10 mouse cellular contexts compared by ENCODE assay signal in genomic region chr11:113787009-113787408, GRCm38 (mm10). TPM values are rescaled to one million over a fixed set of nuclear protein-coding genes. Genes with fewer than 3 reads are reported as not detected.
DNase-seq lines count a peak whose midpoint lies in the region; ATAC-seq lines count a peak whose summit lies in the region.
"Had no signal": no experiment of that assay in that cellular context is flagged by ENCODE, and none has a peak within 500 bp of the region (broad histone marks: within the 10 kb centered on the region; RNA-seq: fewer than 3 reads in every experiment).

No protein-coding gene starts in this region.

- no peak for DNase-seq in liver, embryonic 11.5 days (ENCODE audit: low spot score)
- DNase-seq in liver = no peak
- DNase-seq in embryonic facial prominence, embryonic 11.5 days (ENCODE audit: low spot score) = no peak
- no peak for DNase-seq in midbrain, embryonic 14.5 days
- DNase-seq in right cerebral cortex, postnatal 14 days = no peak
- no peak for DNase-seq in yolk sac, embryonic 10.5 days (ENCODE audit: low spot score)
- no peak for DNase-seq in thymus, adult 18-20 months
- DNase-seq: embryo, embryonic 11 days; heart, adult 11 months had no signal

- no peaks in the 10 kb centered on the region for H3K27me3 ChIP-seq in liver, embryonic 11.5 days (replicated peaks; ENCODE audit: control insufficient read depth, insufficient read depth, low read length)
- H3K27me3 ChIP-seq in embryonic facial prominence, embryonic 11.5 days (ENCODE audit: control insufficient read depth, insufficient read depth, low read length) = no peaks in the 10 kb centered on the region
- H3K27me3 ChIP-seq in hindbrain, embryonic 13.5 days = no peaks in the 10 kb centered on the region
- H3K27me3 ChIP-seq in midbrain, embryonic 14.5 days (ENCODE audit: control insufficient read depth, insufficient read depth, low read length) = no peaks in the 10 kb centered on the region

- H3K9me3 ChIP-seq in liver, embryonic 11.5 days (ENCODE audit: control insufficient read depth, low read length) = no peaks in the 10 kb centered on the region
- H3K9me3 ChIP-seq in embryonic facial prominence, embryonic 11.5 days (replicated peaks; ENCODE audit: control insufficient read depth, low read length) = no peaks in the 10 kb centered on the region
- no peaks in the 10 kb centered on the region for H3K9me3 ChIP-seq in hindbrain, embryonic 13.5 days
- H3K9me3 ChIP-seq in midbrain, embryonic 14.5 days (ENCODE audit: control insufficient read depth, low read length) = no peaks in the 10 kb centered on the region

- ATAC-seq in liver, embryonic 11.5 days (replicated peaks; ENCODE audit: low FRiP score) = no peak
- ATAC-seq in embryonic facial prominence, embryonic 11.5 days (replicated peaks; ENCODE audit: insufficient number of reproducible peaks, low FRiP score, low TSS enrichment, low read depth) = no peak
- no peak for ATAC-seq in hindbrain, embryonic 13.5 days (ENCODE audit: low FRiP score)
- ATAC-seq in midbrain, embryonic 14.5 days (ENCODE audit: low FRiP score, low TSS enrichment) = no peak

- peak overlapping the region; percentile 28 for H3K4me2 ChIP-seq in liver, embryonic 11.5 days
- H3K4me2 ChIP-seq in embryonic facial prominence, embryonic 11.5 days (ENCODE audit: low read depth, low read length) = no peak overlapping the region
- H3K4me2 ChIP-seq in hindbrain, embryonic 13.5 days = peak overlapping the region; percentile 54
- peak overlapping the region; percentile 58 for H3K4me2 ChIP-seq in midbrain, embryonic 14.5 days (ENCODE audit: low read length)

- no peak overlapping the region for H3K4me3 ChIP-seq in liver, embryonic 11.5 days (ENCODE audit: low read depth, low read length)
- no peak overlapping the region for H3K4me3 ChIP-seq in embryonic facial prominence, embryonic 11.5 days (ENCODE audit: low read depth, low read length)
- H3K4me3 ChIP-seq in hindbrain, embryonic 13.5 days = no peak overlapping the region
- H3K4me3 ChIP-seq in midbrain, embryonic 14.5 days (replicated peaks; ENCODE audit: low read depth, low read length) = no peak overlapping the region

- no peak overlapping the region for H3K27ac ChIP-seq in liver, embryonic 11.5 days (ENCODE audit: low read depth, low read length)
- peak overlapping the region; percentile 98; the same call in 1 of the 2 replicates for H3K27ac ChIP-seq in embryonic facial prominence, embryonic 11.5 days (replicated peaks; ENCODE audit: low read depth, low read length)
- peak overlapping the region; percentile 96 for H3K27ac ChIP-seq in hindbrain, embryonic 13.5 days
- peak overlapping the region; percentile 96 for H3K27ac ChIP-seq in midbrain, embryonic 14.5 days (replicated peaks; ENCODE audit: low read depth, low read length)

- WGBS in liver, embryonic 11.5 days = 46% methylated on average over 11 of the region's 11 CpGs
- WGBS in embryonic facial prominence, embryonic 11.5 days = 79% methylated on average over 11 of the region's 11 CpGs
- 83% methylated on average over 11 of the region's 11 CpGs for WGBS in hindbrain, embryonic 13.5 days
- WGBS in midbrain, embryonic 14.5 days = 89% methylated on average over 11 of the region's 11 CpGs

- no peaks in the 10 kb centered on the region for H3K36me3 ChIP-seq in liver, embryonic 11.5 days (ENCODE audit: control insufficient read depth, insufficient read depth, low read length)
- H3K36me3 ChIP-seq in embryonic facial prominence, embryonic 11.5 days (replicated peaks; ENCODE audit: control insufficient read depth, insufficient read depth, low read depth, low read length) = no peaks in the 10 kb centered on the region
- no peaks in the 10 kb centered on the region for H3K36me3 ChIP-seq in hindbrain, embryonic 13.5 days
- H3K36me3 ChIP-seq in midbrain, embryonic 14.5 days (ENCODE audit: control insufficient read depth, insufficient read depth, low read length) = no peaks in the 10 kb centered on the region

- peaks cover 39% of the 10 kb centered on the region for H3K4me1 ChIP-seq in liver, embryonic 11.5 days (replicated peaks; ENCODE audit: control insufficient read depth, insufficient read depth, low read length)
- H3K4me1 ChIP-seq in embryonic facial prominence, embryonic 11.5 days (ENCODE audit: control insufficient read depth, insufficient read depth, low read length) = peaks cover 2% of the 10 kb centered on the region; the same call in 1 of the 2 replicates
- peaks cover 66% of the 10 kb centered on the region for H3K4me1 ChIP-seq in hindbrain, embryonic 13.5 days (replicated peaks)
- H3K4me1 ChIP-seq in midbrain, embryonic 14.5 days (ENCODE audit: control insufficient read depth, insufficient read depth, low read length) = peaks cover 44% of the 10 kb centered on the region

- H3K9ac ChIP-seq in liver, embryonic 11.5 days (ENCODE audit: low read depth, low read length) = no peak overlapping the region
- H3K9ac ChIP-seq in embryonic facial prominence, embryonic 11.5 days (replicated peaks; ENCODE audit: low read length) = no peak overlapping the region
- no peak overlapping the region for H3K9ac ChIP-seq in hindbrain, embryonic 13.5 days
- no peak overlapping the region for H3K9ac ChIP-seq in midbrain, embryonic 14.5 days (replicated peaks; ENCODE audit: low read length)

RNA-seq across cellular contexts. Expression of gene Cdc42ep4, which starts 35.3 kb away (rescaled TPM):
- 26.0 and 29.5 TPM in 2 replicates for polyA plus RNA-seq in liver, embryonic 11.5 days (2014; fragmentation: Nextera tagmentation; extraction: Ambion mirVana)
- polyA plus RNA-seq in embryonic facial prominence, embryonic 11.5 days (2014; fragmentation: Nextera tagmentation; extraction: Ambion mirVana) = 59.1 and 63.7 TPM in 2 replicates
- polyA plus RNA-seq in hindbrain, embryonic 13.5 days (2015; fragmentation: Nextera tagmentation; extraction: Ambion mirVana) = 73.0 and 73.7 TPM in 2 replicates
- 45.4 and 49.5 TPM in 2 replicates for polyA plus RNA-seq in midbrain, embryonic 14.5 days (2014; fragmentation: Nextera tagmentation; extraction: Ambion mirVana)
